Mouse (Mus musculus) left cerebral cortex, postnatal 14 days (tissue): ENCODE data around the gene Dynll2. TPM values are rescaled to one million over a fixed set of nuclear protein-coding genes. Genes with fewer than 3 reads are reported as not detected.
"Not testable (repeated sequence)": the region's sequence is repeated elsewhere in the genome, so short reads cannot be mapped to it uniquely, and the experiment has no call there.

Source experiments
- DNase-seq, 2 experiments: peaks; one replicate each; pipeline ENCODE4 v3.0.0; 2021 to 2022; ENCODE audit warnings: low spot score in 2 of 2, mixed read lengths in 1 of 2
- intact Hi-C: fragments of 180-260 bp; cut with DNase I; formaldehyde crosslinking; loops from one replicate; pipeline ENCODE4 v1.15.1; 2025
- total RNA-seq, 2 experiments: library from RNA; stranded (reverse); gene quantifications; 2 replicates each; pipeline ENCODE4 v1.2.3; 2021

Gene Dynll2
- total RNA-seq, 2 experiments from 2014 or later = 424 to 478 TPM

GRCm38 (mm10) chr11:88002738-88003137 is 15.4 kb upstream of the Dynll2 start:
- no peak for DNase-seq
- intact Hi-C loops = no loop called here

GRCm38 (mm10) chr11:87999751-88000150 is 12.4 kb upstream of the Dynll2 start:
- intact Hi-C loops = no loop called here
- DNase-seq = no peak

- intact Hi-C loops = no loop called here
- DNase-seq = no peak
These were observed 4.5 kb upstream of the Dynll2 start for GRCm38 (mm10) chr11:87991806-87992205.

GRCm38 (mm10) chr11:87987861-87988260 is 528 bp upstream of the Dynll2 start:
- intact Hi-C loops = loop anchor here (2.0 kb wide), 1 partner anchor 59 kb away; the partner anchor contains the start of gene Srsf1
- DNase-seq = no peak

- intact Hi-C loops = loop anchor here (2.0 kb wide), 1 partner anchor 61 kb away; the partner anchor contains the start of gene Srsf1
- DNase-seq = peak in 1 of 2 experiments; percentile 36
These were observed 1.1 kb downstream of the Dynll2 start for GRCm38 (mm10) chr11:87986141-87986741.

GRCm38 (mm10) chr11:87985643-87986042 is 1.7 kb downstream of the Dynll2 start:
- intact Hi-C loops = loop anchor here (2.0 kb wide), 1 partner anchor 61 kb away; the partner anchor contains the start of gene Srsf1
- no peak for DNase-seq

GRCm38 (mm10) chr11:87984571-87984970 is 2.8 kb downstream of the Dynll2 start:
- DNase-seq = no peak
- intact Hi-C loops = no loop called here

GRCm38 (mm10) chr11:87978905-87979304 is 8.4 kb downstream of the Dynll2 start:
- no peak for DNase-seq
- intact Hi-C loops = no loop called here

GRCm38 (mm10) chr11:87977021-87977420 is 10.3 kb downstream of the Dynll2 start:
- intact Hi-C loops, DNase-seq: not testable (repeated sequence)

GRCm38 (mm10) chr11:87974477-87975181 is 12.7 kb downstream of the Dynll2 start:
- intact Hi-C loops = loop anchor here (2.0 to 5.0 kb wide), 2 partner anchors 222 to 848 kb away; no protein-coding TSS in a partner anchor
- DNase-seq = peak; percentile 81 to 90

- peak in 1 of 2 experiments; percentile 35 for DNase-seq
- intact Hi-C loops = loop anchor here (2.0 to 5.0 kb wide), 2 partner anchors 223 to 849 kb away; no protein-coding TSS in a partner anchor
These were observed 13.6 kb downstream of the Dynll2 start for GRCm38 (mm10) chr11:87973559-87974305.

GRCm38 (mm10) chr11:87972829-87973228 is 14.5 kb downstream of the Dynll2 start:
- no peak for DNase-seq
- intact Hi-C loops = loop anchor here (5.0 kb wide), 1 partner anchor 849 kb away; no protein-coding TSS in a partner anchor

- DNase-seq = no peak
- intact Hi-C loops = loop anchor here (5.0 kb wide), 1 partner anchor 989 kb away; the partner anchor contains the start of gene Scpep1
These were observed 18.8 kb downstream of the Dynll2 start for GRCm38 (mm10) chr11:87968356-87969122.

- DNase-seq = peak; percentile 81 to 89
- intact Hi-C loops = loop anchor here (5.0 kb wide), 1 partner anchor 990 kb away; the partner anchor contains the start of gene Scpep1
These were observed 19.5 kb downstream of the Dynll2 start for GRCm38 (mm10) chr11:87967692-87968289.

- intact Hi-C loops = loop anchor here (5.0 kb wide), 1 partner anchor 991 kb away; the partner anchor contains the start of gene Scpep1
- DNase-seq = peak in 1 of 2 experiments; percentile 48
These were observed 21.1 kb downstream of the Dynll2 start for GRCm38 (mm10) chr11:87966214-87966613.

- intact Hi-C loops = loop anchor here (5.0 kb wide), 1 partner anchor 992 kb away; the partner anchor contains the start of gene Scpep1
- DNase-seq = no peak
These were observed 22.0 kb downstream of the Dynll2 start for GRCm38 (mm10) chr11:87965293-87965692.

GRCm38 (mm10) chr11:87957066-87957465 is 30.3 kb downstream of the Dynll2 start:
- no peak for DNase-seq
- intact Hi-C loops = loop anchor here (10.0 kb wide), 1 partner anchor 152 kb away; no protein-coding TSS in a partner anchor

- DNase-seq = peak in 1 of 2 experiments; percentile 43
- intact Hi-C loops = loop anchor here (10.0 kb wide), 1 partner anchor 150 kb away; no protein-coding TSS in a partner anchor
These were observed 32.2 kb downstream of the Dynll2 start for GRCm38 (mm10) chr11:87955144-87955543.
